Mouse (Mus musculus) MEL (cell line): Measurements from ENCODE around the gene Aldoc.

Experiments
- CTCF ChIP-seq, 3 experiments: IDR thresholded peaks in 2 of 3; conservative IDR thresholded peaks in 1 of 3; 2 replicates each; pipeline ENCODE4 v1.5.1; 2011 to 2012; ENCODE audit warnings: low read length in 3 of 3, low read depth in 2 of 3, mild to moderate bottlenecking in 2 of 3, improper control_type of control experiment in 1 of 3, inconsistent platforms in 1 of 3, mixed read lengths in 1 of 3, moderate library complexity in 1 of 3; ENCODE audit not compliant: control insufficient read depth in 1 of 3, insufficient read depth in 1 of 3, poor library complexity in 1 of 3, severe bottlenecking in 1 of 3
- EP300 ChIP-seq, 2 experiments: IDR thresholded peaks; 2 replicates each; pipeline ENCODE4 v1.6.1; 2011; ENCODE audit warnings: improper control_type of control experiment in 2 of 2, low read length in 2 of 2, low read depth in 1 of 2, mild to moderate bottlenecking in 1 of 2
- GATA1 ChIP-seq: IDR thresholded peaks from 2 replicates; pipeline ENCODE4 v1.6.1; 2011; ENCODE audit warnings: low read depth, low read length, improper control_type of control experiment
- MAX ChIP-seq: IDR thresholded peaks from 2 replicates; pipeline ENCODE4 v1.6.1; 2011; ENCODE audit warnings: low read length, improper control_type of control experiment
- MXI1 ChIP-seq: IDR thresholded peaks from 2 replicates; pipeline ENCODE4 v1.6.1; 2011; ENCODE audit warnings: mild to moderate bottlenecking, low read depth, low read length, improper control_type of control experiment
- POLR2AphosphoS2 ChIP-seq: IDR thresholded peaks from 2 replicates; pipeline ENCODE4 v1.6.1; 2011; ENCODE audit warnings: low read length, improper control_type of control experiment
- TAL1 ChIP-seq: IDR thresholded peaks from 2 replicates; pipeline ENCODE4 v1.6.1; 2012; ENCODE audit warnings: mild to moderate bottlenecking, inconsistent platforms, low read length, moderate library complexity, mixed read lengths
- ZC3H11A ChIP-seq: IDR thresholded peaks from 2 replicates; pipeline ENCODE4 v1.6.1; 2012; ENCODE audit warnings: low read depth, mild to moderate bottlenecking, inconsistent platforms, low read length, improper control_type of control experiment
- ZNF384 ChIP-seq: IDR thresholded peaks from 2 replicates; pipeline ENCODE4 v1.6.1; 2012; ENCODE audit warnings: low read depth, mild to moderate bottlenecking, inconsistent platforms, low read length, improper control_type of control experiment

DNA sequence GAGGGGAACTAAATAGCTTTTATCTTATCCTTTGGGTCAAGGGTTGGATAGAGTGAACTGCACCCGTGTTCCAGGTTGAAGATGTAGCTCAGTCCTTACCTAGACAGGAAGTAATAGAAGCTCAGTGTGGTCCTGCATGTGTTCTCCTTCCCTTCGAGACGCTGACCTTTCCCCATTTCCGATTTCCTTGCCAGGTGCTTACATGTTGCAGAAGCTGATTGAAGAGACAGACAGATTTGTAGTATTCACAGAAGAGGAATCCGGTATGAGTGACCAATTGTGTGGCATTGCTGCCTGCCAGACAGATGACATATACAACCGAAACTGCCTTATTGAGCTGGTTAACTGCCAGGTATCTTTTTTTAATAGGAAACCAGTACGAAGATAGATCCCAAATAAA, 43.9 kb upstream of the Aldoc start:
- TF ChIP-seq EP300 (IDR thresholded peaks at IDR 0.05; ENCODE audit: low read depth in 1 of 2, low read length in 2 of 2) (no peak), GATA1 (no peak), ZNF384 (no peak), MXI1 (no peak), POLR2AphosphoS2 (no peak), ZC3H11A (no peak), CTCF (IDR thresholded peaks at IDR 0.05 in 2 of 3, conservative IDR thresholded peaks at IDR 0.05 in 1 of 3; ENCODE audit: control insufficient read depth in 1 of 3, insufficient read depth in 1 of 3, low read depth in 2 of 3, low read length in 3 of 3, poor library complexity in 1 of 3, severe bottlenecking in 1 of 3) (no peak), MAX (no peak), TAL1 (no peak)
